Mouse (Mus musculus) WW6 (cell line): ENCODE data around the gene Nptn.
"Not testable (repeated sequence)": the region's sequence is repeated elsewhere in the genome, so short reads cannot be mapped to it uniquely, and the experiment has no call there.

Experiments
- DNase-seq: peaks from one replicate; pipeline ENCODE4 v3.0.0-alpha.2; 2013; ENCODE audit warnings: low read depth, low spot score

Gene Nptn

DNA sequence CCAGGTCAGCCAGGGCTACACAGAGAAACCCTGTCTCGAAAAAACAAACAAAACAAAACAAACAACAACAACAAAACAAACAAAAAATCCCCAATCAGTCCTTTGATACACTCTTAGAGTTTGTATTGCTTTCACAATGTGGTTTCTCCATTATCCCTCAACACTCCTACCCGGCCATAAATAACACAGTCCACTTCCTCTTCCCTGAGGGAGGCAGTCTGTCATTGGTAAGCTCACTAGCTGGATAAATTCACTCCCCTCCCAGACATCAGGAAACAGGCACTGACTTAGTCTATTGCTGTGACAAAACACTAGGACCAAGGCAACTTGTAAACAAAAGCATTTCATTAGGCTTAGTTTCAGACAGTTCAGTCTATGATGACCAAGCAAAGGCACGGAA lies 21.8 kb upstream of the Nptn start:
- no peak for DNase-seq

DNA sequence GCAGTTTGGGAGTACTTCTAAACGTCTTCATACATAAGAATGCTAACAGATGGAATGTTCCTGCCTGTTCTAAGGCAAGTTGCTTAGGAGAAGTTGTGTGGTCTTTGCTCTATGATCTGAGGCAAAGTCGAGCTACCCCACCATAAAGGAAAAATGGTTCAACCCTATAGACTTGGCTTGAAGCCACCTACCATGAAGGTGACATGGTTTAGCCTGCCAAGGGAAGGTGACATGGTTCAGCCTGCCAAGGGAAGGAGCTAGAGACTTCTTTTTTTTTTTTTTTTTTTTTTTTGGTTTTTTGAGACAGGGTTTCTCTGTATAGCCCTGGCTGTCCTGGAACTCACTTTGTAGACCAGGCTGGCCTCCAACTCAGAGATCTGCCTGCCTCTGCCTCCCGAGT lies 16.1 kb upstream of the Nptn start:
- not testable (repeated sequence) for DNase-seq

DNA sequence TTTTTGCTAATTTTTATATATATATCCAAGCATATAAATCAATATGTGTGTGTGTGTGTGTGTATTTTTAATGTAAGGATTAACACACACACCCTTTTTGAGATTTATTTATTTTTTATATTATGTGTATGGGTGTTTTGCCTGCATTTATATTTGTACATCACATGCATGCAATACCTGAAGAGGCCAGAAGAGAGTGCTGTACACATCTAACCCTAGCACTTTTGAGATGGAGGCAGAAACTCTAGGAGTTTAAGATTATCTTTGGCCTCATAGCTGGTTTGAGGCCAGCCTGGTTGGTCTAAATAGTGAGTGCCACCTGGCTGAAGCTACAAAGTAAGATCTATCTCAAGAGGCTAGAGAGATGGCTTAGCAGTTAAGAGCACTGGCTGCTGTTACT lies 14.4 kb upstream of the Nptn start:
- no peak for DNase-seq

DNA sequence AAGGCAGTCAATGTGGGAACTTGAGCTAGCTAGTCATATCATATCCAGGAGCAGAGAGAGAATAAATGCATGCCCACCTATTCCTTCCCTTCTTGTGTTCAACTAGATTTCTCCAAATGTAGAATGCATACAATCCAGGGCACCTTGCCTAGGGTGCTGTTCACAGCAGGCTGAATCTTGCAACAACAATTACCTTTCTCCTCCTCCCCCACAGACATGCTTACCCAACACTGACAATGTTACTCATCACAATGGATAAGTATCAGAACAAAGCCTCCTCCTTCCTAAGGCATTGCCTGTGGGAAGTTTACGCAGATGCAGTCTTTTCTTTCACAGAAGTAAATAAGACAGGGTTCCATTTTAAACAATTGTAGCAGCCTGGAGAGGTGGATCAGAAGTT lies 11.0 kb upstream of the Nptn start:
- no peak for DNase-seq

DNA sequence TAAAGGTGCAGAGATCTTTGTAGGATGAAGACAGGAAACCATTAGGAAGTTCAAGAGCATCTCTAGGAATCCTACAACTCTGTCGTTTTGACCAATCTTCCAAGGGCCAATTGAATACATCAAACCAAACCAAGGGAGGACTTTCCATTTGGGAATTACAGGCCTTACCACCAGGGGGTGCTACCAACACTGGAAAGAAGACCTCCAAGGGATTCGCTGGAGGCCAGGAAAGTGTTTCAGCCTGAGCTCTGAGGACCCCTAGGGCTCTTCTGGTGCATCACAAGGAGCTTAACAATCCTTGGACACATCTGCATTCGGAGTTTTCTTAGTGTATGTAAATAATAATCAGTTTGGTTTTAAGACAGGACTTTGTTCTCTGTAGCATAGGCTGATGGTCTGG lies 3.4 kb upstream of the Nptn start:
- DNase-seq: peak; percentile 82

DNA sequence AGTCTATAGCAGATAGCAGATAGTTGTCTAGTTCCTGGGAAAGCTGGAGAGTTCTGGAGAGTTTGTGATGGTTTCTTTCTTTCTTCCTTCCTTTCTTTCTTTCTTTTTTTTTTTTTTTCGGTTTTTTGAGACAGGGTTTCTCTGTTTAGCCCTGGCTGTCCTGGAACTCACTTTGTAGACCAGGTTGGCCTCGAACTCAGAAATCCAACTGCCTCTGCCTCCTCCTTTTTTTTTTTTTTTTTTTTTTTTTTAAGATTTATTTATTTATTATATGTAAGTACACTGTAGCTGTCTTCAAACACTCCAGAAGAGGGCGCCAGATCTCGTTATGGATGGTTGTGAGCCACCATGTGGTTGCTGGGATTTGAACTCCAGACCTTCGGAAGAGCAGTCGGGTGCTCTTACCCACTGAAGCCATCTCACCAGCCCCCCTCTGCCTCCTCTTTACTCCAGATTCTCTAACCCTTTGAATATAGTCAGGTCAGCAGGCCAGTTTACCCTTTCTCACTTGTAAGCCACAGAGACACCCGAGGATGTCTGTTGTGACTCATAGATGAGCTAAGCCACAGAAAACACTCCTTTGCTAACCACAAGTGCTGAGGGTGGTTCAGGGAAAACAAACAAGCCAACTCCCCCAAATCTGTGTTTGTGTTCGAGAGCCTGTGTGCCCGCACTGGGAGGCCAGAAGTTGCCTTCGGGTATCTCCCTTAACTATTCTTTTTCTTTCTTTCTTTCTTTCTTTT lies 1.4 kb upstream of the Nptn start:
- DNase-seq: not testable (repeated sequence)

DNA sequence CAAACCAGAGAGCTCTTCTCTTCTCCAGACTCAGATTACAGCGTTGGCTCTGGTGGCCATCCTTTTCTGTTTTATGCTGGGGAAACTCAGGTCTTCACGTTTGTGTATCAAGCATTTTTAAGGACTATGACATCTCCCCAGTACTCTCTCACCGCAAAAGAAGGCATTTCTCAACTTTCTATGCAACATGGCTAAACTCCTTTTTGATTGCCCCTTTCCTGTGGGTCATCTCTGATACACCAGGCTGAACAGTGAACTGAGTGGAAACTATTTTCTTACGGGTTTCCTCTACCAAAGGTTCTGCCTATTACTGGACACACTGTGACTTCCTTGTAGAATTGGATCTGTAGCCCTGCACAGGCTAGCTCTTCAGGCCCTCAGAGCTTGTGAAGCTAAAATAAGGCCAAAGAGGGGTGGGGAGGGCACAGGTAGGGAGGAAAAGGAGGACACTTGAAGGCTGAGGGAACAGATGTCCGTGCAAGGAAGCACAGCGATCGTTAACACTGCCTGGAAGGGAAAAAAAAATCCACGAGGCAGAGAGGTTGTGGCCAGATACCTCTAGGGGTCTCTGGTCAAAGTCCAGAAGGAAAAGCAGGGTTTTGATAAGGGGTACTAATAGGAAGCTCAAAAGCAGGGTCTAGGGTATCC lies 633 bp upstream of the Nptn start:
- no peak for DNase-seq

DNA sequence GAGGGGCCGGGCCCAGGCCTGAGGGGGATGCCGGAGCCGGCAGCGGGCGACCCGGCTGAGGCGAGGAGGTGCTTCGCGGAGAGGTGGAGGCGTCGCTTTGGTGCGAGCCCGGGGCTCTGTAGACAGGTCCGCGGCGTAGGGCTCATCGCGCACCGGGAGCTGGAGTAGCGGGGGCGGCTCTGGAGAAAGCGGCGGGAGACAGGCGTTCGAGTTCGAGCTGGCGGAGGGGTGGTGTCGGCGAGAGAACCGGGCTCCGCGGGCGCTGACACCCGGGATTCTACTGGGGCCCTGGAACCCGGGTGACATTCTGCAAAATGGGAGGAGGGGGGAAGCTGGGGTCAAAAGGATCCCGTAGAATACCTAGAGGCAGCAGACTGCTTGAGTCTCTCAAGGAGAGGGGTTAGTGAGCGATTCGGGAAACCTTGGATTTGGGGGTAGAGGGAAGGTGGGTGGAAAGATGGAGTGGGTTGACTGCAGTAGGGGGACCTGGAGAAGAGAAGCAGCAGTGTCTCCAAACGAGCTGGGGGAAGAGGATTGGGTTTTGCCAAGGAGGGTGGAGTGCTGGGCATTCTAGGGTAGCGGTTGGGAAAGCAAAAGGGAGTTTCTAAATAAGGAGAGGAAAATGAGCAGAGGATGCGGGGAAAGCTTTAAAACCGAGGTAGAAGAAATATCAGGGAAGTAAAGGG lies 684 bp downstream of the Nptn start:
- DNase-seq: no peak

DNA sequence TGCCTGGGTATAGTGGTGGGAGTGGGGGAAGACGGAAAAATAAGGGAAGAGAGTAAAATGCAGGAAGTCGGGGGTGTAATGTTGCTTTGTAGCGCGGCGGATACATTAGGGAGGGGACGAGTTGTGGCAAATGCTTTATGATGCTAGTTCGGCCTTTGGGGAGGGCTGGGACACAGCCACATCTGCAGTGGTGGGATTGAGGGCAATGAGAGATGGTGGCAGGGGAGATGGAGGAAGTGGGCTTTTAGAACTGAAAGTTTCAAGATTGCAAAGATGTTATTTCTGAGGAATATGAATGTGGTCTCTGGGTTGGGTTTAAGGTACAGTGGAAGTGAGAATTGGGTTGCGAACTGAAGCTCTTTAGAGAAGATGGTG lies 1.2 kb downstream of the Nptn start:
- DNase-seq: no peak

DNA sequence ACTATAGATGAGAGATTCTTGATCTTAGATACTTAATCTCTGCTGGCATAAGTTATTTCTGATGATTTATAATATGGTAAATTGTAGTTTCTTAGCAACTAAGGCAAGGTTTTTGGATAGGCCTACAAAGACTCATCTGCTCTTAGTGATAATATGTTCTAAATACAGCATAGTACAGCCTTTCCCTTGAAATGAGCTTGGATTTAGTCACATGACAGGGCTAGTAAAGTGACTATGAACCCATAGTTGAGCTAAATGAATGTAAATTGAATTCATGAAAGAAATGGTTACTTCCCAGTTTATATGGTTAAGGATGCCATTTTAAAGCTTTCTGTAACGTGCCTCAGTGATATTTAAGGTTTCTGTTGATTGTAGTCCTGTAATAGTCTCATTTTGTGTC lies 2.3 kb downstream of the Nptn start:
- DNase-seq: no peak

DNA sequence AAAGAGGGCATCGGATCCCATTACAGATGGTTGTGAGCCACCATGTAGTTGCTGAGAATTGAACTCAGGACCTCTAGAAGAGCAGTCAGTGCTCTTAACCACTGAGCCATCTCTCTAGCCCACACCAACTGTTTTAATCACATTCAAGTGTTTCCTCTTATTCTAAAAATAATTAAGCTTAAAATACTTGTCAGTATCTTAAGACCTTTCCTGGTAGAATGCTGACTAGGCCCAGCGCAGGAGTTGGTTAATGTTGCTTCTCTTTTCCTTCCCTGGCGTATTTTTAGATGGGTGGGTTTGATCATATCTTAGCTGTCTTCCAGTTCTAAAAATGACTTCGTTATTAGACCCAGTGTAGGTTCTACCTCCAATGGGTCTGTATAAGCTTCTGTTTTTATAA lies 6.6 kb downstream of the Nptn start:
- no peak for DNase-seq

DNA sequence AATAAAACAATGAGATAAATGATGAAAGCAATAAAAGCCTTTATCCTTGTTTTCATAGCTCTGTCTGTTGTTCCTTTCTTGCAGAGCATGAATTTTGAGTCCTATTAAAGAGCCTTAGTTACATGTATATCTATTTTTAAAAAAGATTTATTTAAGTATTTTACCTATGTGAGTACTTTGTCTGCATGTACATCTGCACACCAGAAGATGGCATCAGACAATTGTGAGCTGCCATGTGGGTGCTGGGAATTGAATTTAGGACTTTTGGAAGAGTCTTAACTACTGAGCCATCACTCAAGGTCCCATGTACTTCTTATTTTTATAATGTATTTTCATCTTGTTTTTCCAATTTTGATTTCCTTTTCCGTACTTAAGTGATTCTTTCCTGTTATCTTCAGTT lies 13.3 kb downstream of the Nptn start:
- no peak for DNase-seq

DNA sequence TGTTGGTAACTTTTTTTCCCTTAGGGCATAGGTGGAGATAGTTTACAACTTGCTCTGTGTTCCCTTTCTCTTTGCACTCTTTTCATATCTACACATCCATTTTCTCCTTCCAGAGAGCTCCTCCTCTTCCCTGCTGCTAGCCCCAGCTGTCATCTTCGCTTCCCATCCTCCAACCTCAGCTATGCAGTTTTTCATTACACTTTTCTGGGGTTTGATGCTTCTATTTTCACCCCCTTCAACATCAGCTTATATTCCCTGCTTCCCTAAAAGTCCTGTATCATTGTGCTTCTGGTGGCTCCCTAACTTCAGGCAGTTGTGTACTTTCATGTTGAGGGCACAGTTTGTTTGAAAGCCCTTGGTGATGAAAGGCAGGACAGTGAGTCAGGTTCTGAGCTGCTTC lies 31.8 kb downstream of the Nptn start:
- DNase-seq: no peak

DNA sequence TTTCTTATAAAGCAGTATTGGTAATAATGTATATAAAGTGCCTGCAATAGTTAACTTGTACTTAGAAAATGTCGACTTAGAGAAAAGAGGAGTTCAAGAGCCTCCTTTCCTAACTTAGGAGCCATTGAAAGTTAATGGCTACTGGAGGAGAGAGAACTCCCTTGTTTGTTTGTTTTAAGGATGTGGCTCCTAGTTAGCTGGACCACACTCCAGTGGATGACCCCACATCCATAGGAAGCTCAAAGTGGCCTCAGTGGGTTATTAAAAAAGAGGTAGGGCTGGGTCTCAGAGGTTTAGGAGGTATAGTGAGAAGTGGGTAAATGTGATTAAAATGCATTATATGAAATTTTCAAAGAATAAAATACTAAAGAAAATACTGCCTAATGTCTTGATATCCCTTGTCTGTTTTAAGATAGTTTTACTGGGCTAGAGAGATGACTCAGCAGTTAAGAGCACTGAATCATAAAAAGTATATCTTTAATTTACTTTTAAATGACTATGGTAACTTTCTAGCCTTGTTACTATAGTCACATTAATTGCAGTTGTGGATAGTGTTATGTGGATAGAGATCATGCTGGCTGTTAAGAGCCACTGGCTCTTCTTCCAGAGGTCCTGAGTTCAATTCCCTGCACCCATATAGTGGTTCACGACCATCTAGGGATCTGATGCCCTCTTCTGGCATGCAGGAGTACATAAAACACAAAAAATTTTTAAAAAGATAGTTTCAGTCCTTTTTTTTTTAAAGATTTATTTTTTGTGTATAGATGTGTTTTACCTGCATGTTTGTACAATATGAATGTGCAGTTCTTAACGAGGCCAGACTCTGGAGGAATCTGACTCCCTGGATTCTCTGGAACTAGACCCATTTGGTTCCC lies 33.3 kb downstream of the Nptn start:
- no peak for DNase-seq

DNA sequence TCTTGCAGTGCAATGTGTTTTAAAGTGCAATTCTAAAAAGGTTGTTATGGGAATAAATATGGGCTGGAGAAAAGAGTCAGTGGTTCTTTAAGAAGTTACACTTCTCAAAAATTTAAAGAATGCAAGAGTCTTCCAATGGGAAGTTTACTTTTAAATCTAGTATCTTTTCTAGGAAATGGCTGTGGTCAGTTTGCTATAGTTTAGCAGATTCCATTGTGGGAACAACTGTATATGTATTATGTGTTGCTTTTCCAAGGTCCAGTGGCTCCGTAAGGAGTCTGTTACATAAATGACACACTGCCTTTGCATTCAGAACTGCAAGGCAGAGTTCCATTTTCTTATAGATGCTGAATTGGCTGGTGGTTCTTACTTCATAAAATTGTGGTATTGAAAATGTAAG lies 41.0 kb downstream of the Nptn start:
- DNase-seq: no peak

DNA sequence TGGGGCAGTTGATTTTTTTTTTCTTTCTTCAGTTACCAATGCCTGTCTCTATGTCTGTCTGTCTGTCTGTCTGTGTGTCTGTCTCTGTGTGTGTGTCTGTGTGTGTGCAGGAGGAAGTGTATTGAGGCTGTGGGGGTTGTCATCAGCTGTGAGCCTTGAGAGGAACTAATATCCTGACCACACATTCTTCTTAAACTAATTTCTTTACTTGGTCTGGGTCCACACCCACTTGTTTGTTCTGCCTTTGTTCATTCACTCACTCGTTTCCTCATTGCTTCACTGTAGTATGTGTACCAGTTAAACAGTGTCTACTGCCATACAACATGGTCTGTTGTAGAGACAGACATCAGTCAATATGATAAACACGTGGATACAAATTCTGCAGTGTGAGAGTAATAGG lies 45.2 kb downstream of the Nptn start:
- no peak for DNase-seq

DNA sequence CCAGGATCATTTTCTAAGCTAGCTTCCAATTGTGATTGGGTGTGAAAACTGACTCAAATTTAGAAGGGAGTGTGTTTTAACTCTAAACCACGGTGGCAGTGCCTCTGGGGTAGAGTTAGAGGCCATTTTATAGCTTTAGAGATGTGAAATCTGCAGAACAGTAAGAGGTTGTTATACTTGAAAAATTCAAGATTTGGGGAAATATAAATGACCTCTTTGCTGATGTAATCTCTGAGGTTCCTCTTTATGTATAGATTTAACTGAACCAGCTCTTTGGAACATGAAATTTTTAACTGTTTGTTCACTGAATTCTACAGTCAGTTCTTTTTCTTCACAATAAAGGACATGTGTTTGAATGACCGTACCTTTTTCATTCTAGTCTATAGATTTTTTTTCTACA lies 48.4 kb downstream of the Nptn start:
- DNase-seq: no peak

DNA sequence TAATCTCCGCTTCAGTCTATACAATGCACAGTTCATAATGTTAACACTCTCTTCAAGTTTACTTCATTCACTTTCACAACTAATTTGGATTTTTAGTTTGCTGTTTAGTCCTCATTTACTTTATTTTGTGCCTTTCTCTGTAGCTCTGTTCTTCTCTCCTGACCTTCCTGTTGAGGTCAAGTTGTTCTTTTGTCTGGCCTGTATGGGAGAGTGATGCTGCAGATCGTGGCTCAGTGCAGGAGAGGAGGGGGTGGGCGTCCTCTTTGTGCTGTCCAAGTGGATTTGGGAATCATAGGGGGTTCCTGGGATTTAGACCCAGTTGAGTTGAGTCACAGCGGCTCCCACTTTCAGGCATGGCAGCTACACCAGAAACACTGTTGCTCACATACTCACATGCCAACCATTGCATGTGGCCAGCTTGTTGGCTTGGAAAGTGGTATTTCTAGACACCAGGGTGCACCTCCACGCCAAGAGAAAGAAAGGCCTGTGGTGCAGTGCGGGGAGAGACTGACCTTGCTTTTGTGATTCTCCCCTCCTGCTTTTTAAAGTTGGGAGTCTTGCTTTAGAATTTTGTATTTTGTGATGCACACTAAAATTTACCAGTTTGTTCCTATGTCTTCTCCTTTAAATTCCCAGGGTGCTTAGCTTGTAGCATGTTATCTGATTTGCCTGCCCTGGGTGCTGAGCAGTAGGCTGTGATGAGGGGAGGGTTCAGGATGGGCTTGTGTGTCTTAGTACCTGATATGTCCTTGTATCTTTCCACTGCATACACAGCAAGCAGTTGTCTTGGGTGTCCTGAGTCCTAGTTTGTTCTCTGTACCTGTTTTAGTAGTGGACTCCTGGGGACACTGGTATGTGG lies 66.6 kb downstream of the Nptn start:
- no peak for DNase-seq

DNA sequence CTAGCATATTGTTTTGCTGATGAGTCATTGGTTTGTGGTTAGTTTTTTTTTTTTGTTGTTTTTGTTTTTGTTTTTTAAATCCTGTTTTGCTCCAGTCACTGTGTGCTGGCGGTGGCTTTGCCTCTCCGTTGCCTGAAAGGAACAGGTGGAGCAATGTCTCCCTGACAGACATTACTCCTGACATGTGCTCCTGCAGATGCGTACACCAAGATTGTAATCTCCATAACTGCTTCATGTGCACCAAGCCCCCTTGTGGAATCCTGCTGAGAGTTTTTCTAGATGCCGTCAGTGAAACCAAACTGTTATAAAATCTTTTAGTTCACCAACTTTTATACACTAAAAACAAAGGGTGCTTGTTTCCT lies 67.2 kb downstream of the Nptn start:
- no peak for DNase-seq

DNA sequence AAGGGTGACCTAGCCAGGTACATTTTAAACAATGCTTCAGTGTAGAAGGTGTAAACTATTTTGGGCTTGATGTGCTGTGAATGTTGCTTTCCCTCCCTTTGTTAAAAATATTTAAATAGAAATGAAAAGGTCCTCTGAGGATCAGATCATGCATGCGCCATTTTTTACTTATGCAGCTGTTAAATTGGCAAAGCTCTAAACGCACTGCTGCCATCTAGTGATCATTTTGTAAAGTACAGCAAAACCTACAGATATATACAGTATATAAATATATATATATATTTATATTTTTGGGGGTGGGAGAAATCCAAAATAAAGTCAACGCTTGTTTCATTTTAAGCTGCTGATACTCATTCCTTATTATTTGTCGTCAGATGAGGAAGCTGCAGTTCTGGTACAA lies 70.0 kb downstream of the Nptn start:
- DNase-seq: no peak

DNA sequence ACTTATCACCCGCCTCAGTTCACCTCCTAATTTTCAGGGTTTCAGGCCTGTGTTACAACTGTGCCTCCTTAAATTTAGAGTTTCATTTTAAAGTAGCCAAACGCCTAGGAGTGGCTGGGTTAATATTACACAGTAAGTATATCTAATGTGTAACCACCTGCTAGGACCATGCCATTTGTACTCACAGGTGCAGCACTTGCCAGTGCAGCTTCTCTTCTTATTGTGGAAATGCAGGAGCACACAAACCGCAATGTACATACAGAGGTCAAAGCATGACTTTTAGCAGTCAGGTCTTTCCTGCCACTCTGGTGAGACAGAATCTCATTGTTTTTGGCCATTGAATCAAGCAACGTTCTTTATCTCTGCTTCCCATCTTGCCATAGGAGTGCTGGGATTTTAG lies 72.5 kb downstream of the Nptn start:
- DNase-seq: no peak
